Mouse (Mus musculus): ENCODE measurements around the gene Afp. TPM values are rescaled to one million over a fixed set of nuclear protein-coding genes. Genes with fewer than 3 reads are reported as not detected.

Afp gene
- 6.1 TPM for polyA plus RNA-seq (2017; shearing (Covaris generic))

DNA sequence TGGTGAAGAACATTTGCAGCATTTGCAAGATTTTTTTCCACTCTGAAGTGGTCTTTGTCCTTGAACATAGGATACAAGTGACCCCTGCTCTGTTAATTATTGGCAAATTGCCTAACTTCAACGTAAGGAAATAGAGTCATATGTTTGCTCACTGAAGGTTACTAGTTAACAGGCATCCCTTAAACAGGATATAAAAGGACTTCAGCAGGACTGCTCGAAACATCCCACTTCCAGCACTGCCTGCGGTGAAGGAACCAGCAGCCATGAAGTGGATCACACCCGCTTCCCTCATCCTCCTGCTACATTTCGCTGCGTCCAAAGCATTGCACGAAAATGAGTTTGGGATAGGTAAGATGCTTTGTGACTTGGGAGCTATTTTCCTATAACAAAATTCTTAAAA is at the start of gene Afp:
Afp (plus strand) TSS at position 220 of the 400 bp plus-strand sequence.

DNA sequence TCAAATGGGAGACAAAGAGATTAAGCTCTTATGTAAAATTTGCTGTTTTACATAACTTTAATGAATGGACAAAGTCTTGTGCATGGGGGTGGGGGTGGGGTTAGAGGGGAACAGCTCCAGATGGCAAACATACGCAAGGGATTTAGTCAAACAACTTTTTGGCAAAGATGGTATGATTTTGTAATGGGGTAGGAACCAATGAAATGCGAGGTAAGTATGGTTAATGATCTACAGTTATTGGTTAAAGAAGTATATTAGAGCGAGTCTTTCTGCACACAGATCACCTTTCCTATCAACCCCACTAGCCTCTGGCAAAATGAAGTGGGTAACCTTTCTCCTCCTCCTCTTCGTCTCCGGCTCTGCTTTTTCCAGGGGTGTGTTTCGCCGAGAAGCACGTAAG is 29.9 kb upstream of the Afp start, which contains the start of gene Alb:
Alb (plus strand) TSS at position 279 of the 400 bp plus-strand sequence.

DNA sequence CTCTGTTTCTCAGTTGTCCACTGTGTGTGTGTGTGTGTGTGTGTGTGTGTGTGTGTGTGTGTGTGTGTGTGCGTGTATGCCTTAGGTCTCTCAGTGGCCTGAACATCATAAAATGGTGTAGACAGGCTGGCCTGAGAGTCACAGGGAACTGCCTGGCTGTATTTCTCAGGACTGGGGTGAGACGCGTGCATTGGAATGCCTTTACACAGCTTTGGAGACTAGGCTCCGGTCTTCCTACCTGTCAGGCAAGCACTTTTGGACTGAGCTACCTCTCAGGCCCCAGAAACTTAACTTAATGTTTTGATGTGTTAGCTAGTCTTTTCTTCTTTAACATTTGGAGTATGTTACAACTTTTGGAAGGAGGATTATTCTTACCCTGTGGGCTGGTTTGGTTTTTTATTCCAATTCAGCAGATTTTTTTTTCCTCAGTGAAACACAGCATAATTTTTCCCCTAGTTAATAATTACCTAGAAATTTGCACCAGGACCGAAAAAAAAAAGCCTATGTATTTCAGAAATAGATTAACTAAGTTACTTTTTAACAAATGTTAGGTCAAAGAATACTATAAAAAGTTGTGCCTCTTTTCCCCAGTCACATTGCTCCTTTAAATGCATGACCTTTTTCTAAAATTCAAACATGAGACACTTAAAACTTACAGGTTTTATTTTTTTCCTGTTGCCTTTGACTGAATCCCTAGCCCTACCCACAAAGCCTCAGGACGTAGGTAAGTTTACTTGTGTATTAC is 28.0 kb downstream of the Afp start, which contains the start of gene Afm:
Afm (plus strand) TSS at position 577 of the 745 bp plus-strand sequence.

Other genes starting within 250 kb of the Afp start
- gene Ankrd17, start 124.2 kb upstream of the Afp start, polyA plus RNA-seq (2017; shearing (Covaris generic)), result 24.1 TPM
- gene Gm9958, start 123.5 kb upstream of the Afp start, polyA plus RNA-seq (2017; shearing (Covaris generic)), result 2.4 TPM
- not detected for gene Alb, start 29.8 kb upstream of the Afp start, polyA plus RNA-seq (2017; shearing (Covaris generic))
- gene Afm, start 28.2 kb downstream of the Afp start, polyA plus RNA-seq (2017; shearing (Covaris generic)), result not detected
- gene 5830473C10Rik, start 70.4 kb downstream of the Afp start, polyA plus RNA-seq (2017; shearing (Covaris generic)), result not detected
- gene Rassf6, start 149.9 kb downstream of the Afp start, polyA plus RNA-seq (2017; shearing (Covaris generic)), result 1.6 TPM

Data from effector memory CD4-positive, alpha-beta T cell, adult 7 months (primary cell).